Mouse (Mus musculus): ENCODE measurements around the gene Cpvl. TPM values are rescaled to one million over a fixed set of nuclear protein-coding genes. Genes with fewer than 3 reads are reported as not detected.

The Cpvl gene
- 0.25 TPM in 1 of 2 replicates, not detected in the other for polyA plus RNA-seq (2016; fragmentation: Nextera tagmentation; extraction: Ambion mirVana)

GRCm38 (mm10) chr6:53978571-53978970, at the start of gene Cpvl:
Gene Cpvl (minus strand): TSS chr6:53978671.
- no peak for ATAC-seq (ENCODE audit: low FRiP score, low read depth)
- H3K36me3 ChIP-seq = no peaks in the 10 kb centered on the region
- H3K4me3 ChIP-seq = no peak within 1 kb of the TSS
- H3K27ac ChIP-seq (replicated peaks) = no peak within 1 kb of the TSS
- WGBS = 85% methylated on average over 5 of the region's 5 CpGs
- peaks cover 2% of the 10 kb centered on the region; the same call in 1 of the 2 replicates for H3K27me3 ChIP-seq
- no peak within 1 kb of the TSS for H3K4me2 ChIP-seq (replicated peaks)
- H3K4me1 ChIP-seq = peaks cover 8% of the 10 kb centered on the region
- no peaks in the 10 kb centered on the region for H3K9me3 ChIP-seq
- H3K9ac ChIP-seq (replicated peaks) = no peak within 1 kb of the TSS

- no peaks in the 10 kb centered on the region; the same call in 1 of the 2 replicates for H3K9me3 ChIP-seq
- H3K27ac ChIP-seq (replicated peaks) = no peak overlapping the region
- H3K4me3 ChIP-seq = no peak overlapping the region
- peaks cover 4% of the 10 kb centered on the region; the same call in 1 of the 2 replicates for H3K4me1 ChIP-seq
- no peak overlapping the region for H3K9ac ChIP-seq (replicated peaks)
- no peak overlapping the region for H3K4me2 ChIP-seq (replicated peaks)
- no peaks in the 10 kb centered on the region for H3K36me3 ChIP-seq
- WGBS = 93% methylated on average over 5 of the region's 5 CpGs
- ATAC-seq (ENCODE audit: low FRiP score, low read depth) = no peak
- H3K27me3 ChIP-seq = 0 out of 2 replicates have a peak, but pooled peaks cover 2% of the 10 kb centered on the region
Measured at GRCm38 (mm10) chr6:54023846-54024245, 45.4 kb upstream of the Cpvl start.

- 0 out of 2 replicates have a peak overlapping the region, but pooled peaks have one; percentile 1 for H3K4me2 ChIP-seq (replicated peaks)
Measured at GRCm38 (mm10) chr6:54021123-54021789, 42.8 kb upstream of the Cpvl start.

GRCm38 (mm10) chr6:54018861-54019260, 40.4 kb upstream of the Cpvl start:
- Histone ChIP-seq H3K9ac (replicated peaks) (no peak overlapping the region), H3K36me3 (no peaks in the 10 kb centered on the region), H3K4me3 (no peak overlapping the region), H3K27ac (replicated peaks) (no peak overlapping the region), H3K4me2 (replicated peaks) (no peak overlapping the region), H3K4me1 (no peaks in the 10 kb centered on the region), H3K27me3 (0 out of 2 replicates have a peak, but pooled peaks cover 4% of the 10 kb centered on the region), H3K9me3 (no peaks in the 10 kb centered on the region)
- ATAC-seq (ENCODE audit: low FRiP score, low read depth) = no peak
- WGBS = 77% methylated on average over 5 of the region's 5 CpGs

More at GRCm38 (mm10) chr6:54021123-54021789, 42.8 kb upstream of the Cpvl start:
- no peaks in the 10 kb centered on the region for H3K9me3 ChIP-seq
- ATAC-seq (ENCODE audit: low FRiP score, low read depth) = no peak
- H3K4me3 ChIP-seq = no peak overlapping the region
- no peak overlapping the region for H3K9ac ChIP-seq (replicated peaks)
- H3K36me3 ChIP-seq = no peaks in the 10 kb centered on the region
- whole genome bisulfite sequencing = 40% methylated on average over 15 of the region's 15 CpGs
- no peak overlapping the region for H3K27ac ChIP-seq (replicated peaks)
- 0 out of 2 replicates have a peak, but pooled peaks cover 4% of the 10 kb centered on the region for H3K27me3 ChIP-seq
- H3K4me1 ChIP-seq = peaks cover 4% of the 10 kb centered on the region; the same call in 1 of the 2 replicates

- Histone ChIP-seq H3K36me3 (no peaks in the 10 kb centered on the region), H3K9me3 (no peaks in the 10 kb centered on the region), H3K27ac (replicated peaks) (no peak overlapping the region), H3K9ac (replicated peaks) (no peak overlapping the region), H3K4me3 (no peak overlapping the region), H3K4me2 (replicated peaks) (no peak overlapping the region), H3K4me1 (no peaks in the 10 kb centered on the region), H3K27me3 (0 out of 2 replicates have a peak, but pooled peaks cover 4% of the 10 kb centered on the region)
- no peak for ATAC-seq (ENCODE audit: low FRiP score, low read depth)
- 60% methylated on average over 2 of the region's 2 CpGs for WGBS
Measured at GRCm38 (mm10) chr6:54018038-54018437, 39.6 kb upstream of the Cpvl start.

- H3K4me3 ChIP-seq = no peak overlapping the region
- no peaks in the 10 kb centered on the region for H3K9me3 ChIP-seq
- WGBS = 93% methylated on average over 1 of the region's 1 CpGs
- H3K4me2 ChIP-seq (replicated peaks) = no peak overlapping the region
- no peak overlapping the region for H3K9ac ChIP-seq (replicated peaks)
- ATAC-seq (ENCODE audit: low FRiP score, low read depth) = no peak
- H3K36me3 ChIP-seq = no peaks in the 10 kb centered on the region
- H3K27ac ChIP-seq (replicated peaks) = no peak overlapping the region
- H3K27me3 ChIP-seq = peaks cover 7% of the 10 kb centered on the region; the same call in 1 of the 2 replicates
- H3K4me1 ChIP-seq = peaks cover 10% of the 10 kb centered on the region
Measured at GRCm38 (mm10) chr6:54012163-54012562, 33.7 kb upstream of the Cpvl start.

- Histone ChIP-seq H3K9me3 (no peaks in the 10 kb centered on the region), H3K27ac (replicated peaks) (no peak overlapping the region), H3K27me3 (peaks cover 10% of the 10 kb centered on the region; the same call in 1 of the 2 replicates), H3K36me3 (no peaks in the 10 kb centered on the region), H3K4me3 (no peak overlapping the region), H3K9ac (replicated peaks) (no peak overlapping the region), H3K4me2 (replicated peaks) (no peak overlapping the region), H3K4me1 (peaks cover 10% of the 10 kb centered on the region)
- 53% methylated on average over 9 of the region's 9 CpGs for WGBS
- ATAC-seq (ENCODE audit: low FRiP score, low read depth) = no peak
Measured at GRCm38 (mm10) chr6:54010362-54010761, 31.9 kb upstream of the Cpvl start.

- H3K27ac ChIP-seq (replicated peaks) = no peak overlapping the region
- no peaks in the 10 kb centered on the region for H3K36me3 ChIP-seq
- H3K4me1 ChIP-seq = peaks cover 10% of the 10 kb centered on the region
- no peak overlapping the region for H3K4me3 ChIP-seq
- WGBS = 37% methylated on average over 4 of the region's 4 CpGs
- H3K27me3 ChIP-seq = peaks cover 16% of the 10 kb centered on the region; the same call in 1 of the 2 replicates
- no peaks in the 10 kb centered on the region for H3K9me3 ChIP-seq
- H3K9ac ChIP-seq (replicated peaks) = no peak overlapping the region
- ATAC-seq (ENCODE audit: low FRiP score, low read depth) = no peak
- H3K4me2 ChIP-seq (replicated peaks) = no peak overlapping the region
Measured at GRCm38 (mm10) chr6:54009293-54009692, 30.8 kb upstream of the Cpvl start.

- Histone ChIP-seq H3K27ac (replicated peaks) (no peak overlapping the region), H3K9me3 (no peaks in the 10 kb centered on the region), H3K27me3 (peaks cover 16% of the 10 kb centered on the region; the same call in 1 of the 2 replicates), H3K4me1 (peaks cover 10% of the 10 kb centered on the region), H3K4me2 (replicated peaks) (peak overlapping the region; percentile 24; the same call in 1 of the 2 replicates), H3K9ac (replicated peaks) (no peak overlapping the region; the same call in 1 of the 2 replicates), H3K4me3 (no peak overlapping the region), H3K36me3 (no peaks in the 10 kb centered on the region)
- no peak for ATAC-seq (ENCODE audit: low FRiP score, low read depth)
- WGBS = 51% methylated on average over 16 of the region's 16 CpGs
Measured at GRCm38 (mm10) chr6:54008448-54009120, 30.1 kb upstream of the Cpvl start.

GRCm38 (mm10) chr6:54005302-54005701, 26.8 kb upstream of the Cpvl start:
- ATAC-seq (ENCODE audit: low FRiP score, low read depth) = no peak
- Histone ChIP-seq H3K27ac (replicated peaks) (no peak overlapping the region), H3K36me3 (no peaks in the 10 kb centered on the region), H3K27me3 (peaks cover 11% of the 10 kb centered on the region; the same call in 1 of the 2 replicates), H3K4me1 (peaks cover 10% of the 10 kb centered on the region), H3K9ac (replicated peaks) (no peak overlapping the region), H3K4me2 (replicated peaks) (no peak overlapping the region), H3K4me3 (no peak overlapping the region), H3K9me3 (no peaks in the 10 kb centered on the region)
- 81% methylated on average over 4 of the region's 4 CpGs for WGBS

GRCm38 (mm10) chr6:53996226-53996955, 17.9 kb upstream of the Cpvl start:
- H3K27me3 ChIP-seq = no peaks in the 10 kb centered on the region
- H3K4me1 ChIP-seq = peaks cover 6% of the 10 kb centered on the region; the same call in 1 of the 2 replicates
- ATAC-seq (ENCODE audit: low FRiP score, low read depth) = no peak
- no peak overlapping the region for H3K4me2 ChIP-seq (replicated peaks)
- no peak overlapping the region for H3K9ac ChIP-seq (replicated peaks)
- 89% methylated on average over 3 of the region's 3 CpGs for WGBS
- H3K4me3 ChIP-seq = no peak overlapping the region
- no peaks in the 10 kb centered on the region for H3K36me3 ChIP-seq
- no peak overlapping the region for H3K27ac ChIP-seq (replicated peaks)
- H3K9me3 ChIP-seq = no peaks in the 10 kb centered on the region

All from midbrain, embryonic 12.5 days (tissue).